Mouse (Mus musculus) limb, embryonic 10.5 days (tissue): Measurements from ENCODE around the gene 1700016C15Rik. TPM values are rescaled to one million over a fixed set of nuclear protein-coding genes. Genes with fewer than 3 reads are reported as not detected.

ENCODE experiments used
- DNase-seq: peaks from one replicate; pipeline ENCODE4 v3.0.0-alpha.2; 2017; ENCODE audit warnings: low spot score
- H3K27ac ChIP-seq: fragments of 300-500 bp; sonication (generic); 2 replicates; pipeline ENCODE4 v1.5.1; 2016; ENCODE audit warnings: mild to moderate bottlenecking
- H3K27me3 ChIP-seq: fragments of 300-500 bp; sonication (generic); 2 replicates; pipeline ENCODE4 v1.6.1; 2016; ENCODE audit warnings: low read depth, mild to moderate bottlenecking; ENCODE audit not compliant: poor library complexity, severe bottlenecking
- H3K36me3 ChIP-seq: fragments of 300-500 bp; sonication (generic); 2 replicates; pipeline ENCODE4 v1.6.1; 2016; ENCODE audit warnings: mild to moderate bottlenecking, moderate library complexity
- H3K4me1 ChIP-seq: fragments of 300-500 bp; sonication (generic); 2 replicates; pipeline ENCODE4 v1.6.1; 2016
- H3K4me3 ChIP-seq: fragments of 300-500 bp; sonication (generic); 2 replicates; pipeline ENCODE4 v1.5.1; 2016; ENCODE audit warnings: mild to moderate bottlenecking, moderate library complexity
- H3K9me3 ChIP-seq: fragments of 300-500 bp; sonication (generic); replicated peaks from 2 replicates; pipeline ENCODE4 v1.6.1; 2016; ENCODE audit warnings: mild to moderate bottlenecking
- WGBS: fragments of 180-500 bp; shearing (Covaris S2); methylation state at CpG from one replicate; pipeline ENCODE4 v1.1.7; 2016; 5-methylcytosine and 5-hydroxymethylcytosine counted together
- polyA plus RNA-seq: library from polyadenylated mRNA; unstranded; fragments of >200 nt; fragmentation: Nextera tagmentation; extraction: Ambion mirVana; gene quantifications from 2 replicates; pipeline ENCODE4 v1.2.1, GENCODE M21; 2016

The 1700016C15Rik gene
- polyA plus RNA-seq, 1 experiment from 2014 or later: not detected

GRCm38 (mm10) chr1:177726870-177727269, 2.7 kb upstream of the 1700016C15Rik start:
- WGBS: 82% methylated on average over 5 of the region's 5 CpGs
- Histone ChIP-seq H3K27me3 (no peaks in the 10 kb centered on the region), H3K4me3 (no peak overlapping the region), H3K36me3 (no peaks in the 10 kb centered on the region), H3K4me1 (no peaks in the 10 kb centered on the region), H3K27ac (no peak overlapping the region), H3K9me3 (no peaks in the 10 kb centered on the region)
- no peak for DNase-seq

- Histone ChIP-seq H3K27ac (no peak overlapping the region), H3K9me3 (no peaks in the 10 kb centered on the region), H3K4me1 (no peaks in the 10 kb centered on the region), H3K36me3 (no peaks in the 10 kb centered on the region), H3K4me3 (no peak overlapping the region), H3K27me3 (no peaks in the 10 kb centered on the region)
- 84% methylated on average over 3 of the region's 3 CpGs for WGBS
- DNase-seq: no peak
Measured at GRCm38 (mm10) chr1:177727883-177728525, 1.6 kb upstream of the 1700016C15Rik start.

- no peaks in the 10 kb centered on the region for H3K36me3 ChIP-seq
- DNase-seq: no peak
Measured at GRCm38 (mm10) chr1:177731973-177732372, 2.4 kb downstream of the 1700016C15Rik start.

GRCm38 (mm10) chr1:177737505-177738105, 8.0 kb downstream of the 1700016C15Rik start:
- Histone ChIP-seq H3K27ac (no peak overlapping the region), H3K36me3 (no peaks in the 10 kb centered on the region), H3K4me1 (no peaks in the 10 kb centered on the region), H3K27me3 (no peaks in the 10 kb centered on the region), H3K9me3 (no peaks in the 10 kb centered on the region), H3K4me3 (no peak overlapping the region)
- no peak for DNase-seq
- 54% methylated on average over 6 of the region's 6 CpGs for WGBS

More at GRCm38 (mm10) chr1:177731973-177732372, 2.4 kb downstream of the 1700016C15Rik start:
- 93% methylated on average over 3 of the region's 3 CpGs for WGBS
- Histone ChIP-seq H3K27me3 (no peaks in the 10 kb centered on the region), H3K9me3 (no peaks in the 10 kb centered on the region), H3K27ac (no peak overlapping the region), H3K4me1 (no peaks in the 10 kb centered on the region), H3K4me3 (no peak overlapping the region)

- WGBS: 75% methylated on average over 1 of the region's 1 CpGs
- H3K36me3 ChIP-seq: no peaks in the 10 kb centered on the region
- H3K4me3 ChIP-seq: no peak overlapping the region
- H3K9me3 ChIP-seq: no peaks in the 10 kb centered on the region
- H3K4me1 ChIP-seq: no peaks in the 10 kb centered on the region
- H3K27ac ChIP-seq: no peak overlapping the region
- no peak for DNase-seq
- H3K27me3 ChIP-seq: no peaks in the 10 kb centered on the region
Measured at GRCm38 (mm10) chr1:177740707-177741106, 11.1 kb downstream of the 1700016C15Rik start.

GRCm38 (mm10) chr1:177742119-177742518, 12.5 kb downstream of the 1700016C15Rik start:
- no peak for DNase-seq
- H3K27me3 ChIP-seq: no peaks in the 10 kb centered on the region
- WGBS: 89% methylated on average over 1 of the region's 1 CpGs
- no peaks in the 10 kb centered on the region for H3K36me3 ChIP-seq
- no peak overlapping the region for H3K4me3 ChIP-seq
- H3K4me1 ChIP-seq: no peaks in the 10 kb centered on the region
- no peaks in the 10 kb centered on the region for H3K9me3 ChIP-seq
- H3K27ac ChIP-seq: no peak overlapping the region

- Histone ChIP-seq H3K27me3 (no peaks in the 10 kb centered on the region), H3K9me3 (peaks cover 4% of the 10 kb centered on the region; the same call in 1 of the 2 replicates), H3K27ac (no peak overlapping the region), H3K4me1 (no peaks in the 10 kb centered on the region), H3K4me3 (no peak overlapping the region), H3K36me3 (0 out of 2 replicates have a peak, but pooled peaks cover 3% of the 10 kb centered on the region)
- WGBS: 90% methylated on average over 7 of the region's 7 CpGs
- DNase-seq: no peak
Measured at GRCm38 (mm10) chr1:177744521-177745325, 15.1 kb downstream of the 1700016C15Rik start.

- Histone ChIP-seq H3K9me3 (peaks cover 8% of the 10 kb centered on the region; the same call in 1 of the 2 replicates), H3K4me1 (no peaks in the 10 kb centered on the region), H3K36me3 (peaks cover 9% of the 10 kb centered on the region), H3K4me3 (no peak overlapping the region), H3K27ac (no peak overlapping the region), H3K27me3 (no peaks in the 10 kb centered on the region)
- WGBS: 97% methylated on average over 6 of the region's 6 CpGs
- no peak for DNase-seq
Measured at GRCm38 (mm10) chr1:177747869-177748540, 18.4 kb downstream of the 1700016C15Rik start.

- peaks cover 16% of the 10 kb centered on the region for H3K4me1 ChIP-seq
- DNase-seq: no peak
- H3K4me3 ChIP-seq: no peak overlapping the region
- no peaks in the 10 kb centered on the region for H3K27me3 ChIP-seq
- H3K36me3 ChIP-seq: peaks cover 9% of the 10 kb centered on the region
- no peak overlapping the region for H3K27ac ChIP-seq
- 73% methylated on average over 1 of the region's 1 CpGs for WGBS
- peaks cover 8% of the 10 kb centered on the region; the same call in 1 of the 2 replicates for H3K9me3 ChIP-seq
Measured at GRCm38 (mm10) chr1:177753496-177753895, 23.9 kb downstream of the 1700016C15Rik start.

GRCm38 (mm10) chr1:177757249-177757648, 27.6 kb downstream of the 1700016C15Rik start:
- WGBS: 44% methylated on average over 5 of the region's 5 CpGs
- Histone ChIP-seq H3K27ac (peak overlapping the region; percentile 56; the same call in 1 of the 2 replicates), H3K4me3 (no peak overlapping the region), H3K36me3 (peaks cover 13% of the 10 kb centered on the region), H3K4me1 (peaks cover 16% of the 10 kb centered on the region), H3K27me3 (no peaks in the 10 kb centered on the region), H3K9me3 (no peaks in the 10 kb centered on the region)
- no peak for DNase-seq

- DNase-seq: no peak
- no peak overlapping the region for H3K27ac ChIP-seq
- no peak overlapping the region for H3K4me3 ChIP-seq
- peaks cover 84% of the 10 kb centered on the region for H3K36me3 ChIP-seq
- H3K4me1 ChIP-seq: no peaks in the 10 kb centered on the region
- H3K27me3 ChIP-seq: no peaks in the 10 kb centered on the region
- no peaks in the 10 kb centered on the region for H3K9me3 ChIP-seq
Measured at GRCm38 (mm10) chr1:177768931-177769330, 39.3 kb downstream of the 1700016C15Rik start.

GRCm38 (mm10) chr1:177777397-177777796, 47.8 kb downstream of the 1700016C15Rik start:
- no peak for DNase-seq
- H3K4me3 ChIP-seq: no peak overlapping the region
- H3K9me3 ChIP-seq: no peaks in the 10 kb centered on the region
- peaks cover 74% of the 10 kb centered on the region for H3K36me3 ChIP-seq
- no peaks in the 10 kb centered on the region for H3K4me1 ChIP-seq
- WGBS: 90% methylated on average over 2 of the region's 2 CpGs
- no peaks in the 10 kb centered on the region for H3K27me3 ChIP-seq
- no peak overlapping the region for H3K27ac ChIP-seq
